8 mouse cellular contexts compared by ENCODE assay signal in genomic region chr6:54992734-54993260, GRCm38 (mm10). TPM values are rescaled to one million over a fixed set of nuclear protein-coding genes. Genes with fewer than 3 reads are reported as not detected.
DNase-seq lines count a peak whose midpoint lies in the region; ATAC-seq lines count a peak whose summit lies in the region.

TSS of gene Ggct (minus strand) at chr6:54992950.

- ATAC-seq in megakaryocyte progenitor cell, adult 5-6 weeks (replicated peaks; ENCODE audit: poor library complexity) = peak; percentile 93

- peak; percentile 88 for DNase-seq in adipocyte (ENCODE audit: low spot score)
- peak; percentile 99 for DNase-seq in embryo, embryonic 10 days (ENCODE audit: low spot score)
- DNase-seq in gastrocnemius, postnatal 10 days = peak; percentile 89
- DNase-seq in induced T-regulatory cell, adult 2 months (ENCODE audit: low read depth) = peak; percentile 97
- DNase-seq in left cerebral cortex, adult 9 months (ENCODE audit: low spot score in 2 of 2) = peak; percentile 95 to 97
- peak; percentile 94 for DNase-seq in right cerebral cortex, postnatal 14 days
- peak; percentile 91 to 96 for DNase-seq in urinary bladder, postnatal 36 days (ENCODE audit: low spot score in 2 of 2)

RNA-seq across cellular contexts. Expression of gene Ggct, which starts in this region (rescaled TPM):
- 1 to 10 TPM; 6.3 TPM for total RNA-seq in gastrocnemius, postnatal 10 days (2021)
- 12.5 and 13.5 TPM in 2 replicates for total RNA-seq in megakaryocyte progenitor cell, adult 5-6 weeks (2015)
- 25.1 and 31.1 TPM in 2 replicates for total RNA-seq in megakaryocyte progenitor cell, adult 5-6 weeks (2017)

Comparison
In these comparisons a context has a peak if more than half of its experiments do, and no peak if none do; other contexts are left out.
1. Peak in every context shown above with its lines: DNase-seq and ATAC-seq.